ENCODE assay signal across 27 mouse cellular contexts in the genomic region with DNA sequence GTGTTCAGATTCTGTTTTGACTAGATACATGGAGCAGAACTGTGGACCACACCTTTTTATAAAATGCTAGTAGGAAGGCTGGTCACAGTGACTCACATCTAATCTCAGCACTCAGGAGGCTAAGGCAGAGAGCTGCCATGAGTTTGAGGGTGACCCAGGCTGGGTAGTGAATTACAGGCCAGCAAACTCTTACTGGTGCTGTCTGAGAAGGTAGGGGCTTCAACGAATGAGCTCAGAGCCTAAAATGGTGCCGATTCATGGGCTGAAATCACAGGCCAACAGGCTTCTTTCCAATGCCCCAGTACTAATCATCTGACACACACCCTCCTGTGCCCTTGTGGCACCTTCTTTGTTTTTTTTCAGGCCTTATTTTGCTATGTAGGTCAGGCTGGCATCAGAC.
"Had no signal": no experiment of that assay in that cellular context is flagged by ENCODE, and none has a peak within 500 bp of the region (broad histone marks: within the 10 kb centered on the region; RNA-seq: fewer than 3 reads in every experiment).

No protein-coding gene starts in this region.

- H3K4me3 ChIP-seq: heart, embryonic 12.5 days; heart, embryonic 13.5 days; heart, embryonic 15.5 days; hindbrain, embryonic 10.5 days; hindbrain, embryonic 12.5 days; hindbrain, embryonic 13.5 days; hindbrain, embryonic 15.5 days; intestine, embryonic 15.5 days; kidney, embryonic 15.5 days; layer of hippocampus, adult 2 months; left cerebral cortex, adult 2 months had no signal

- DNase-seq: heart, postnatal 14 days; heart, postnatal 4 days; kidney, adult 11 months; kidney, adult 18-20 months; kidney, adult 2 months; kidney, adult 8-10 months; kidney, adult 9 months; kidney, postnatal 10 days; kidney, postnatal 14 days; kidney, postnatal 25 days; kidney, postnatal 4 days; layer of hippocampus, adult 9-11 months; layer of hippocampus, postnatal 36 days had no signal

- H3K36me3 ChIP-seq: heart, embryonic 12.5 days; heart, embryonic 13.5 days; heart, embryonic 15.5 days; hindbrain, embryonic 10.5 days; hindbrain, embryonic 12.5 days; hindbrain, embryonic 13.5 days; hindbrain, embryonic 15.5 days; intestine, embryonic 15.5 days; kidney, embryonic 15.5 days had no signal

- H3K9me3 ChIP-seq: heart, embryonic 12.5 days; heart, embryonic 13.5 days; heart, embryonic 15.5 days; hindbrain, embryonic 10.5 days; hindbrain, embryonic 12.5 days; hindbrain, embryonic 13.5 days; hindbrain, embryonic 15.5 days; intestine, embryonic 15.5 days; kidney, embryonic 15.5 days had no signal

- H3K4me1 ChIP-seq: heart, embryonic 15.5 days; hindbrain, embryonic 12.5 days; hindbrain, embryonic 13.5 days; hindbrain, embryonic 15.5 days; intestine, embryonic 15.5 days had no signal

- H3K27me3 ChIP-seq: heart, embryonic 12.5 days; heart, embryonic 13.5 days; heart, embryonic 15.5 days; hindbrain, embryonic 12.5 days; hindbrain, embryonic 13.5 days; hindbrain, embryonic 15.5 days; intestine, embryonic 15.5 days; kidney, embryonic 15.5 days had no signal

- H3K27ac ChIP-seq: heart, embryonic 13.5 days; heart, embryonic 15.5 days; hindbrain, embryonic 10.5 days; hindbrain, embryonic 12.5 days; hindbrain, embryonic 13.5 days; hindbrain, embryonic 14.5 days; hindbrain, embryonic 15.5 days; hindbrain, postnatal 0 days; intestine, embryonic 15.5 days; kidney, embryonic 15.5 days; kidney, postnatal 0 days; layer of hippocampus, adult 2 months; left cerebral cortex, adult 2 months had no signal
